Mouse (Mus musculus): ENCODE measurements around the gene Fibcd1. TPM values are rescaled to one million over a fixed set of nuclear protein-coding genes. Genes with fewer than 3 reads are reported as not detected.
A peak's percentile ranks its signal among the peaks of the same experiment; 100 is the strongest.

The Fibcd1 gene
- polyA plus RNA-seq, 1 experiment from 2014 or later = 5.3 TPM

- Histone ChIP-seq H3K27me3 (peaks cover 29% of the 10 kb centered on the region), H3K9me3 (no peaks in the 10 kb centered on the region), H3K9ac (replicated peaks) (no peak overlapping the region), H3K27ac (replicated peaks) (no peak overlapping the region), H3K4me2 (replicated peaks) (no peak overlapping the region), H3K36me3 (no peaks in the 10 kb centered on the region), H3K4me1 (peaks cover 18% of the 10 kb centered on the region), H3K4me3 (no peak overlapping the region)
- 70% methylated on average over 8 of the region's 8 CpGs for WGBS
- ATAC-seq (ENCODE audit: low FRiP score, low read depth) = no peak
Observed at GRCm38 (mm10) chr2:31855991-31856390, 10.2 kb upstream of the Fibcd1 start.

GRCm38 (mm10) chr2:31850141-31850540 is 4.3 kb upstream of the Fibcd1 start:
- no peak overlapping the region for H3K9ac ChIP-seq (replicated peaks)
- H3K4me2 ChIP-seq (replicated peaks) = no peak overlapping the region
- H3K9me3 ChIP-seq = no peaks in the 10 kb centered on the region
- no peak for ATAC-seq (ENCODE audit: low FRiP score, low read depth)
- WGBS = 42% methylated on average over 12 of the region's 12 CpGs
- H3K4me1 ChIP-seq = peaks cover 25% of the 10 kb centered on the region
- H3K36me3 ChIP-seq = no peaks in the 10 kb centered on the region
- H3K4me3 ChIP-seq = no peak overlapping the region
- peaks cover 38% of the 10 kb centered on the region for H3K27me3 ChIP-seq
- no peak overlapping the region for H3K27ac ChIP-seq (replicated peaks)

GRCm38 (mm10) chr2:31847908-31848307 is 2.1 kb upstream of the Fibcd1 start:
- WGBS = 24% methylated on average over 6 of the region's 6 CpGs
- Histone ChIP-seq H3K27me3 (peaks cover 59% of the 10 kb centered on the region), H3K4me1 (peaks cover 37% of the 10 kb centered on the region), H3K36me3 (no peaks in the 10 kb centered on the region), H3K9ac (replicated peaks) (no peak overlapping the region), H3K27ac (replicated peaks) (no peak overlapping the region), H3K9me3 (no peaks in the 10 kb centered on the region), H3K4me2 (replicated peaks) (no peak overlapping the region), H3K4me3 (no peak overlapping the region)
- no peak for ATAC-seq (ENCODE audit: low FRiP score, low read depth)

GRCm38 (mm10) chr2:31846692-31847660 is 1.2 kb upstream of the Fibcd1 start:
- Histone ChIP-seq H3K27me3 (peaks cover 63% of the 10 kb centered on the region), H3K27ac (replicated peaks) (no peak overlapping the region)
- WGBS = 4% methylated on average over 35 of the region's 35 CpGs

GRCm38 (mm10) chr2:31845512-31845895 is 301 bp downstream of the Fibcd1 start:
- Histone ChIP-seq H3K9me3 (no peaks in the 10 kb centered on the region), H3K4me3 (peak overlapping the region; percentile 54), H3K27me3 (peaks cover 74% of the 10 kb centered on the region), H3K27ac (replicated peaks) (no peak overlapping the region), H3K4me2 (replicated peaks) (peak overlapping the region; percentile 91), H3K9ac (replicated peaks) (peak overlapping the region; percentile 59), H3K36me3 (no peaks in the 10 kb centered on the region), H3K4me1 (peaks cover 37% of the 10 kb centered on the region)
- 3% methylated on average over 26 of the region's 26 CpGs for WGBS
- ATAC-seq (ENCODE audit: low FRiP score, low read depth) = no peak

More at GRCm38 (mm10) chr2:31846692-31847660, 1.2 kb upstream of the Fibcd1 start:
- Histone ChIP-seq H3K9ac (replicated peaks) (peak overlapping the region; percentile 59; the same call in 1 of the 2 replicates), H3K4me1 (peaks cover 37% of the 10 kb centered on the region), H3K4me3 (peak overlapping the region; percentile 54), H3K4me2 (replicated peaks) (peak overlapping the region; percentile 91), H3K36me3 (no peaks in the 10 kb centered on the region), H3K9me3 (no peaks in the 10 kb centered on the region)
- ATAC-seq (ENCODE audit: low FRiP score, low read depth) = no peak

- H3K4me2 ChIP-seq (replicated peaks) = peak overlapping the region; percentile 91; the same call in 1 of the 2 replicates
- peak overlapping the region; percentile 54; the same call in 1 of the 2 replicates for H3K4me3 ChIP-seq
- no peak overlapping the region for H3K27ac ChIP-seq (replicated peaks)
- no peaks in the 10 kb centered on the region for H3K36me3 ChIP-seq
- WGBS = 5% methylated on average over 10 of the region's 10 CpGs
- peaks cover 33% of the 10 kb centered on the region for H3K4me1 ChIP-seq
- ATAC-seq (ENCODE audit: low FRiP score, low read depth) = peak; percentile 55
- peaks cover 81% of the 10 kb centered on the region for H3K27me3 ChIP-seq
- no peaks in the 10 kb centered on the region for H3K9me3 ChIP-seq
- no peak overlapping the region for H3K9ac ChIP-seq (replicated peaks)
Observed at GRCm38 (mm10) chr2:31844729-31845136, 1.1 kb downstream of the Fibcd1 start.

GRCm38 (mm10) chr2:31838868-31839267 is 6.9 kb downstream of the Fibcd1 start:
- Histone ChIP-seq H3K4me1 (peaks cover 8% of the 10 kb centered on the region), H3K9ac (replicated peaks) (no peak overlapping the region), H3K27me3 (peaks cover 63% of the 10 kb centered on the region), H3K36me3 (no peaks in the 10 kb centered on the region), H3K4me3 (no peak overlapping the region), H3K27ac (replicated peaks) (no peak overlapping the region), H3K9me3 (no peaks in the 10 kb centered on the region), H3K4me2 (replicated peaks) (no peak overlapping the region)
- no peak for ATAC-seq (ENCODE audit: low FRiP score, low read depth)
- WGBS = 32% methylated on average over 1 of the region's 1 CpGs

GRCm38 (mm10) chr2:31836985-31837384 is 8.8 kb downstream of the Fibcd1 start:
- WGBS = 33% methylated on average over 6 of the region's 6 CpGs
- no peak overlapping the region for H3K4me3 ChIP-seq
- H3K27me3 ChIP-seq = peaks cover 55% of the 10 kb centered on the region
- no peak overlapping the region for H3K27ac ChIP-seq (replicated peaks)
- no peak overlapping the region for H3K4me2 ChIP-seq (replicated peaks)
- H3K9ac ChIP-seq (replicated peaks) = no peak overlapping the region
- ATAC-seq (ENCODE audit: low FRiP score, low read depth) = no peak
- no peaks in the 10 kb centered on the region for H3K9me3 ChIP-seq
- no peaks in the 10 kb centered on the region for H3K36me3 ChIP-seq
- H3K4me1 ChIP-seq = peaks cover 8% of the 10 kb centered on the region

- H3K9me3 ChIP-seq = no peaks in the 10 kb centered on the region
- peaks cover 53% of the 10 kb centered on the region for H3K27me3 ChIP-seq
- no peak overlapping the region for H3K9ac ChIP-seq (replicated peaks)
- no peak overlapping the region for H3K4me2 ChIP-seq (replicated peaks)
- no peaks in the 10 kb centered on the region for H3K36me3 ChIP-seq
- peaks cover 8% of the 10 kb centered on the region for H3K4me1 ChIP-seq
- 64% methylated on average over 10 of the region's 10 CpGs for WGBS
- H3K27ac ChIP-seq (replicated peaks) = no peak overlapping the region
- H3K4me3 ChIP-seq = no peak overlapping the region
- no peak for ATAC-seq (ENCODE audit: low FRiP score, low read depth)
Observed at GRCm38 (mm10) chr2:31836091-31836490, 9.7 kb downstream of the Fibcd1 start.

GRCm38 (mm10) chr2:31828311-31828825 is 17.4 kb downstream of the Fibcd1 start:
- Histone ChIP-seq H3K27ac (replicated peaks) (peak overlapping the region; percentile 31), H3K9ac (replicated peaks) (no peak overlapping the region), H3K36me3 (no peaks in the 10 kb centered on the region), H3K4me1 (peaks cover 35% of the 10 kb centered on the region), H3K4me3 (no peak overlapping the region), H3K4me2 (replicated peaks) (no peak overlapping the region), H3K27me3 (peaks cover 19% of the 10 kb centered on the region), H3K9me3 (no peaks in the 10 kb centered on the region)
- 6% methylated on average over 4 of the region's 4 CpGs for WGBS
- 0 out of 2 replicates have a peak, but pooled peaks have one; percentile 30 for ATAC-seq (ENCODE audit: low FRiP score, low read depth)

- H3K36me3 ChIP-seq = no peaks in the 10 kb centered on the region
- H3K27ac ChIP-seq (replicated peaks) = peak overlapping the region; percentile 31
- 55% methylated on average over 7 of the region's 7 CpGs for WGBS
- H3K9ac ChIP-seq (replicated peaks) = no peak overlapping the region
- peaks cover 17% of the 10 kb centered on the region for H3K27me3 ChIP-seq
- H3K4me3 ChIP-seq = no peak overlapping the region
- no peak overlapping the region for H3K4me2 ChIP-seq (replicated peaks)
- peaks cover 39% of the 10 kb centered on the region for H3K4me1 ChIP-seq
- ATAC-seq (ENCODE audit: low FRiP score, low read depth) = no peak
- H3K9me3 ChIP-seq = no peaks in the 10 kb centered on the region
Observed at GRCm38 (mm10) chr2:31827877-31828276, 17.9 kb downstream of the Fibcd1 start.
